Mouse (Mus musculus) midbrain, embryonic 14.5 days (tissue): ENCODE data around the gene Fam92b. TPM values are rescaled to one million over a fixed set of nuclear protein-coding genes. Genes with fewer than 3 reads are reported as not detected.
A peak's percentile ranks its signal among the peaks of the same experiment; 100 is the strongest.

Experiments
- ATAC-seq: fragments of 200-750 bp; cut with Nextera tagmentation; 2 replicates; pipeline ENCODE4 v1.8.0; 2017; ENCODE audit warnings: moderate number of reproducible peaks, moderate library complexity; ENCODE audit not compliant: low FRiP score, low TSS enrichment
- DNase-seq: peaks from one replicate; pipeline ENCODE4 v3.0.0-alpha.2; 2015
- H3K27ac ChIP-seq: fragments of 300-500 bp; sonication (generic); replicated peaks from 2 replicates; pipeline ENCODE4 v1.5.1; 2014; ENCODE audit warnings: mild to moderate bottlenecking, low read depth, low read length, moderate library complexity
- H3K27me3 ChIP-seq: fragments of 300-500 bp; sonication (generic); 2 replicates; pipeline ENCODE4 v1.6.1; 2014; ENCODE audit warnings: low read length, control low read depth, mixed read lengths; ENCODE audit not compliant: control insufficient read depth, insufficient read depth
- H3K36me3 ChIP-seq: fragments of 300-500 bp; sonication (generic); 2 replicates; pipeline ENCODE4 v1.6.1; 2014; ENCODE audit warnings: low read length, control low read depth; ENCODE audit not compliant: control insufficient read depth, insufficient read depth
- H3K4me1 ChIP-seq: fragments of 300-500 bp; sonication (generic); 2 replicates; pipeline ENCODE4 v1.6.1; 2014; ENCODE audit warnings: mild to moderate bottlenecking, antibody characterized with exemption, low read length, control low read depth; ENCODE audit not compliant: control insufficient read depth, insufficient read depth
- H3K4me2 ChIP-seq: fragments of 300-500 bp; sonication (generic); 2 replicates; pipeline ENCODE4 v1.6.1; 2014; ENCODE audit warnings: mild to moderate bottlenecking, low read length, moderate library complexity
- H3K4me3 ChIP-seq: fragments of 300-500 bp; sonication (generic); replicated peaks from 2 replicates; pipeline ENCODE4 v1.5.1; 2014; ENCODE audit warnings: low read depth, low read length
- H3K9ac ChIP-seq: fragments of 300-500 bp; sonication (generic); replicated peaks from 2 replicates; pipeline ENCODE4 v1.6.1; 2014; ENCODE audit warnings: mild to moderate bottlenecking, low read length, moderate library complexity
- H3K9me3 ChIP-seq: fragments of 300-500 bp; sonication (generic); 2 replicates; pipeline ENCODE4 v1.6.1; 2016; ENCODE audit warnings: low read length, control low read depth, mixed read lengths; ENCODE audit not compliant: control insufficient read depth
- WGBS: fragments of 180-500 bp; shearing (Covaris S2); extraction: QIAGEN DNeasy Blood & Tissue Kit; methylation state at CpG from one replicate; pipeline ENCODE4 v1.1.7; 2014; 5-methylcytosine and 5-hydroxymethylcytosine counted together
- polyA plus RNA-seq: library from polyadenylated mRNA; unstranded; fragments of >200 nt; fragmentation: Nextera tagmentation; extraction: Ambion mirVana; gene quantifications from 2 replicates; pipeline ENCODE4 v1.2.1, GENCODE M21; 2014

Gene Fam92b
- polyA plus RNA-seq, 1 experiment from 2014 or later: 1.8 TPM

DNA sequence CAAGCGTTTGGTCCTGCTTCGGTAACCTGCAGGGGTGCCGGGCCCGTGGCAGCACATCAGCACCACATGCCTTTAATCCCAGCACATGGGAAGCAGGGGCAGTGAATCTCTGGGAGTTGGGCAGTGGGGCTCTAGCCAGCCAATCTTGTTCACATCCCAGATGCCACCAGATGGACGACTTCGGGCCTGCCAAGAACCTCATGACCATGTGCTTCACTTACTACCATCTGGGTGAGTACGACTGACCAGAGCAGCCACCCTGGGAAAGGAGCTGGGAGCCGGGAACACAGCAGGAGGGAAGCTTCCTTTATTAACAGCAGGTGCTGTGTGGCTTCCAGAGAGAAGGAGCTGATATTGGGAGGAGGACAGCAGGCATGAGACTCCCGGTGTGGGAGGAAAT, 26.1 kb downstream of the Fam92b start:
- H3K9ac ChIP-seq: no peak overlapping the region
- no peaks in the 10 kb centered on the region for H3K9me3 ChIP-seq
- H3K4me2 ChIP-seq: no peak overlapping the region
- H3K27me3 ChIP-seq: no peaks in the 10 kb centered on the region
- no peaks in the 10 kb centered on the region for H3K4me1 ChIP-seq
- H3K36me3 ChIP-seq: peaks cover 27% of the 10 kb centered on the region
- ATAC-seq: no peak
- no peak for DNase-seq
- H3K27ac ChIP-seq: no peak overlapping the region
- 73% methylated on average over 9 of the region's 9 CpGs for WGBS
- no peak overlapping the region for H3K4me3 ChIP-seq

DNA sequence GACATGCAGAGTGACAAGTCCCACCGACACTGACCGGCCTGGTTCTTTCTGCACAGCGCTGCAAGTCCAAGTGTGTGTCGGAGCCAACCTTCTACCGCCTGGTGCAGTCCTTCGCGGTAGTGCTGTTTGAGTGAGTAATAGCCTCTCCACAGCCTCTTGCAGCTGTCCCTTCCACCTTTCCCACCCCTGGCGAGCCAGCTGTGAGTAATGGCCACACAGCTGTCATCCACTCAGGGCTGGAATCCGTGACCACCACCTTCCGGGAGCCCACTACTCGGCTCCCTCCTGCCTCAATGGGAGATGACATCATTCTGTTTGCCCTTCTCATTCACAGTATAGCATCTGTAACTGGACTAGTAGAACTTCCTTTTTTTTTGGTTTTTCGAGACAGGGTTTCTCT, 27.2 kb downstream of the Fam92b start:
- peaks cover 28% of the 10 kb centered on the region for H3K36me3 ChIP-seq
- H3K4me2 ChIP-seq: no peak overlapping the region
- no peak overlapping the region for H3K27ac ChIP-seq
- ATAC-seq: no peak
- H3K4me3 ChIP-seq: no peak overlapping the region
- no peak overlapping the region for H3K9ac ChIP-seq
- H3K9me3 ChIP-seq: no peaks in the 10 kb centered on the region
- no peak for DNase-seq
- H3K27me3 ChIP-seq: no peaks in the 10 kb centered on the region
- WGBS: 83% methylated on average over 12 of the region's 12 CpGs
- peaks cover 7% of the 10 kb centered on the region; the same call in 1 of the 2 replicates for H3K4me1 ChIP-seq

DNA sequence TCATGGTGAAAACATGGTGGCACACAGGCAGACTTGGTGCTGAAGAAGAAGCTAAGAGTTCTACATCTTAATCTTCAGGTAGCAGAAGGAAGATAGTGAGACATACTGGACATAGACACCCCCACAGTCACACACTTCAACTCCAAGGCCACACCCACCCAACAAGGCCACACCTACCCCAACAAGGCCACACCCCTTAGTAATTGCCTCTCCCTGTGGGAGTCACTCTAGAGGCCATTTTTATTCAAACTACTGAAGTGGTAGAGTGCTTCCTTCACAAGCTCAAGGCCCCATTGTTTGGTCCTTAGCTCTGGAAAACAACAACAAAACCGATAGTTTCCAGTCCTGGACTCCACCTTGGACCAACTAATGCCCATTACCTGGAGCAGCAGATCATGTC, 31.2 kb downstream of the Fam92b start:
- Histone ChIP-seq H3K9ac (no peak overlapping the region), H3K4me1 (peaks cover 22% of the 10 kb centered on the region), H3K27ac (no peak overlapping the region), H3K9me3 (no peaks in the 10 kb centered on the region), H3K4me2 (no peak overlapping the region), H3K4me3 (no peak overlapping the region), H3K27me3 (no peaks in the 10 kb centered on the region), H3K36me3 (peaks cover 13% of the 10 kb centered on the region; the same call in 1 of the 2 replicates)
- no peak for DNase-seq
- WGBS: 76% methylated on average over 1 of the region's 1 CpGs
- ATAC-seq: no peak

DNA sequence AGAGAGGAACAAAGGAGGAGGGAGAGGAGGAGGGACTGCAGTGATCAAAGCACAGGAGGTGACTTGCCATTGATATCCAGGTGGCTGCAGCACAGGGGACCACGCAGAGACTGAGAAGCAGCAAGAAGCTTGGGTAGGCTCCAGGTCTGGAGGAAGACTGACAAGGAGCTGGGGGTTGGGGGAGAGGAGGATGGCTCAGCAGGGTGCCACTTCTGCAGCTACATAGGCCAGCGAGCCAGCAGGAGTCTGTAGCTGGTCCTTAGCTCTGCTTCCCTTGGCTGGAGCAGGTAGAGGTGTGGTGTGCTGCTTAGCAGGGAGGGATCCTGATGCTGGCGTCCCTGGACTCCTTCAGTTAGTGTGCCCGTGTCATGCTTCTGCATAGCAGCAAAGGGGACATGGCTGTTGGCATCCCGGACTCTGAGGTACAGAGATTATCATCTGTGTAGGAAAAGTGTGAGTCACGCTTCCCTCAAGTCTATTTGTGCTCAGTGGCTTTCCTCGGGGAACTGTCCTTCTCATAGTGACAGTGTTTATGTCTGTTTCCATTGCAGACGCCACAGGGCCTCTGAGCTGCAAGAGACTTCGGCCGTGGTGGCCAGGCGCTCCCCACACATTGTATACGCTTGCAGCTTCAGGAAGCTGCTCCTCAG, 32.5 kb downstream of the Fam92b start:
- DNase-seq (no peak), ATAC-seq (peak; percentile 50)
- Histone ChIP-seq H3K9me3 (no peaks in the 10 kb centered on the region), H3K4me2 (peak overlapping the region; percentile 12), H3K27ac (peak overlapping the region; percentile 81), H3K4me3 (no peak overlapping the region), H3K36me3 (0 out of 2 replicates have a peak, but pooled peaks cover 9% of the 10 kb centered on the region), H3K9ac (peak overlapping the region; percentile 20; the same call in 1 of the 2 replicates), H3K4me1 (peaks cover 22% of the 10 kb centered on the region), H3K27me3 (no peaks in the 10 kb centered on the region)
- WGBS: 51% methylated on average over 12 of the region's 12 CpGs

DNA sequence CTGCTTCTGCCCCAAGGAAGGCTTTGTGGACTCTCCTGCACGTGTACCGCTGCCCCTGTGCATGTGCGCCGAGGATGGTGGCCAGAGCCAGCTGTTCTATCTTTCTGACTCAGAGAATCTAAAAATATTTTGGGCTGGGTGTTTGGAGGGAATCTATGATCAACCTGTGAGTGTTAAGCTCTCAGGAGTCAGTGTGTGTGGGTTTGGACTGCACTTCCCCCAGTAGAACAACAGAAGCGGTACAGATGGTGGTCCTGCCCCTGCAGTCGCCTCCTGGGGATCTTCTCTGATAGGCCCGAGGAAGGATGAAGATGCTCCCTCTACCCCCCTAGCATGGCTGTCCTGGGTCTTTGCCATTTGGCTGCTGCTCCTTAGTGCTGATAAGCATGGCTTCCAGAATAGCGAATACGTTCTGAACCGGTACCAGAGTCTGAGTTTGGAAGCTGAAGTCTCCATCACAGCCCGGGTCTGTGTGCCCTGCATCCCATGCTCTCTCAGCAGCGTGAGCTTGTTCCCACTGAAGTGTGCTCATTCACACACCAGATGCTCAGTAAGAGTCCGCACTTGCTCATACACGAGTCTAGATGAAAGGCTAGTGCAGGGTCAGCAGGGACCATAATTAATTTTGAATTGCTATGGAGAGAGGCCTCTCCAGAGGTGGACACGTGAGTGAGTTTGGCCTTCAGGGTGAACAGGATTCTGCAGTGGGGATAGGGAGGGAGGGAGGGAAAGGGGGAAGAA, 33.2 kb downstream of the Fam92b start:
- 56% methylated on average over 15 of the region's 15 CpGs for WGBS
- Histone ChIP-seq H3K9me3 (no peaks in the 10 kb centered on the region), H3K9ac (peak overlapping the region; percentile 20; the same call in 1 of the 2 replicates), H3K4me2 (no peak overlapping the region), H3K4me1 (peaks cover 22% of the 10 kb centered on the region), H3K4me3 (no peak overlapping the region), H3K27ac (peak overlapping the region; percentile 81), H3K36me3 (0 out of 2 replicates have a peak, but pooled peaks cover 9% of the 10 kb centered on the region), H3K27me3 (no peaks in the 10 kb centered on the region)
- peak; percentile 57 for DNase-seq
- peak; percentile 43 for ATAC-seq

DNA sequence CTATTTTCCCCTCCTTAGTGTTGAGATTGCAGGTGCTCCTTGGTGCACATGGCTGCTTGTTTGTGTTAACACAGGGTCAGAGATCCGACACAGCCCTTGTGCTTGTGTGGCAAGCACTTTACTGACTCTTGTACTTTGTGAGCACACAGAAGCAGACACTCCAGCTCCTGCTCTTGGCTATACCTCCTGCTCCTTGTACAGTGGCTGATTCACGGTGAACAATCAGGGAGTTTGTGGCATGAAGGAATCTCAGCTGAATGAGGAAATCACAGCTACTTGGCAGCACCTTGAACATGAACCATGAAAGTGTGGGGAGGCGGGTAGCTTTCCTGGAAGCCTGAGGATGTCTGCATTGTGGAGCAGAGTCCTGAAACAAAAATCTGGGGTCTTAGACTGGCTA, 36.5 kb downstream of the Fam92b start:
- H3K4me1 ChIP-seq: peaks cover 22% of the 10 kb centered on the region
- no peaks in the 10 kb centered on the region for H3K36me3 ChIP-seq
- DNase-seq: no peak
- H3K27me3 ChIP-seq: no peaks in the 10 kb centered on the region
- no peak for ATAC-seq
- H3K27ac ChIP-seq: no peak overlapping the region
- no peak overlapping the region for H3K9ac ChIP-seq
- WGBS: 77% methylated on average over 3 of the region's 3 CpGs
- no peak overlapping the region for H3K4me2 ChIP-seq
- H3K4me3 ChIP-seq: no peak overlapping the region
- no peaks in the 10 kb centered on the region for H3K9me3 ChIP-seq

DNA sequence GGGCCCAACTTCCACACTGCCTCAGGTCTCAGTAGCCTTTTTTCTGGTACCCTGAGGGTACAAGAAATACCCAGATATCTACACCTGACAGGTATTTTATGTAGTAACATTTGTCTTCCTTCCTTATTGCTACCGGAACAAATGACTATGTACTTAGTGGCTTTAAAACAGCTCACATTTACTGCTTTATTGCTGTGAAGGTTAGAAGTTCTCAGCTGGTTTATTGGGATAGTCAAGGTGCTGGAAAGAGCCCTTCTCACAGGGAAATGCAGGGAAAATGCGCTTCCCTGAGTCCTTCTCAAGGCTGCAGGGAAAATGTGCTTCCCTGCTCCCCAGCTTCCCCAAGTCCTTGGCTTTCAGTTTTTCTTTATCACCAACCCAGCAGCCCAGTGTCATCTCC, 38.3 kb downstream of the Fam92b start:
- Histone ChIP-seq H3K4me2 (no peak overlapping the region), H3K27ac (no peak overlapping the region), H3K9ac (no peak overlapping the region), H3K27me3 (no peaks in the 10 kb centered on the region), H3K4me3 (no peak overlapping the region), H3K9me3 (no peaks in the 10 kb centered on the region), H3K36me3 (no peaks in the 10 kb centered on the region), H3K4me1 (peaks cover 4% of the 10 kb centered on the region)
- ATAC-seq (no peak), DNase-seq (no peak)
- 96% methylated on average over 2 of the region's 2 CpGs for WGBS

DNA sequence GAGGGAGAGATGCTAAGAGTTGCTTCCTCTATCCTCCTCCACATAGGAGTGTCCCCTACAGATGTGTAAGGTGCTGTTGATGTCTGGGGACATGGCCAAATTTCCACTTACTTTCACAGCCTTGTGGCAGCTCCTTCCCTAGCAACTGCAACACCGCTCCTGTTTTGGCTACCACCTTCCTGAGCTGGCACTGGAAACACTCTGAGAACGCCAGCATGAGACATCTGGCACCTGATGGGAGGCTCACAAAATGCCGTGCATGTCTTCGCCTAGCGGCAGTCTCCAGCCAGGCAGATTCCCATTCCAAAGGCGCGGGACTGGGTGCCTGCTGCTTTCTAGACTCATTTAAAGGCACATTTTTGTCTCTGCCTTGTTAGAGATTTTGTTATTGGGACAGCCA, 40.6 kb downstream of the Fam92b start:
- H3K9me3 ChIP-seq: no peaks in the 10 kb centered on the region
- H3K4me1 ChIP-seq: no peaks in the 10 kb centered on the region
- no peak overlapping the region for H3K27ac ChIP-seq
- H3K9ac ChIP-seq: no peak overlapping the region
- no peak overlapping the region for H3K4me3 ChIP-seq
- no peaks in the 10 kb centered on the region for H3K36me3 ChIP-seq
- H3K4me2 ChIP-seq: no peak overlapping the region
- no peaks in the 10 kb centered on the region for H3K27me3 ChIP-seq
- ATAC-seq: no peak
- 58% methylated on average over 7 of the region's 7 CpGs for WGBS
- DNase-seq: no peak

DNA sequence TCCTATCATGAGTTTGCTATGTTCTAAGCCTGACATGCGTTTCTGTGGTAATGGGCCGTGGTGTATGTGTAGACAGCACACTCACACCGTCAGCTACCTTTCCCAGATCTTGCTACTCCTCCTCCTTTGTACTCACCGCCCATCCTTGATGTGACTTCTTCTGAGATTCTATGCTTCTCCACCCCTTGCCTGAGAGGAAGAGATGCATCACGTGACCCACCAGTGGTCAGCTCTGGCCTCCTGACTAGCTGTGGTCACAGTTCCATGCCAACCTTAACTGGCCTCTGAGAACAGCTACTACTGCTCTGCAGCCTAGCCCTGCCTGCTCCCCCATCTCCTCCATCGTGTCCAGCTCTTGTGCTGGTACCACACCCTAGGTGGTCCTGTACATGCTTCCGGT, 41.6 kb downstream of the Fam92b start:
- no peak overlapping the region for H3K4me3 ChIP-seq

More for the DNA sequence above, 41.6 kb downstream of the Fam92b start:
- Histone ChIP-seq H3K36me3 (no peaks in the 10 kb centered on the region), H3K4me2 (no peak overlapping the region), H3K27ac (no peak overlapping the region), H3K4me1 (no peaks in the 10 kb centered on the region), H3K27me3 (no peaks in the 10 kb centered on the region), H3K9me3 (no peaks in the 10 kb centered on the region), H3K9ac (no peak overlapping the region)
- no peak for ATAC-seq
- 93% methylated on average over 7 of the region's 7 CpGs for WGBS
- no peak for DNase-seq
